ENCODE assay signal across 28 mouse cellular contexts in genomic region chr1:161992389-161992788, GRCm38 (mm10). TPM values are rescaled to one million over a fixed set of nuclear protein-coding genes. Genes with fewer than 3 reads are reported as not detected.
DNase-seq lines count a peak whose midpoint lies in the region; ATAC-seq and TF ChIP-seq lines count a peak whose summit lies in the region.
"Had no signal": no experiment of that assay in that cellular context is flagged by ENCODE, and none has a peak within 500 bp of the region (broad histone marks: within the 10 kb centered on the region; RNA-seq: fewer than 3 reads in every experiment).

No protein-coding gene starts in this region.

- H3K27ac ChIP-seq in midbrain, embryonic 11.5 days (ENCODE audit: low read depth, low read length): no peak overlapping the region
- no peak overlapping the region for H3K27ac ChIP-seq in midbrain, postnatal 0 days (ENCODE audit: low read depth, low read length)
- H3K27ac ChIP-seq in limb, embryonic 12.5 days: peak overlapping the region; percentile 85; the same call in 1 of the 2 replicates
- H3K27ac ChIP-seq: embryonic facial prominence, embryonic 13.5 days; embryonic facial prominence, embryonic 15.5 days; forebrain, embryonic 10.5 days; forebrain, embryonic 12.5 days had no signal

- TF ChIP-seq CTCF in midbrain, postnatal 0 days (IDR thresholded peaks at IDR 0.05): no peak

- H3K27me3 ChIP-seq in midbrain, embryonic 11.5 days (ENCODE audit: control insufficient read depth, insufficient read depth, low read length): no peaks in the 10 kb centered on the region
- no peaks in the 10 kb centered on the region for H3K27me3 ChIP-seq in midbrain, postnatal 0 days (ENCODE audit: insufficient read depth, low read length)
- H3K27me3 ChIP-seq in limb, embryonic 12.5 days: no peaks in the 10 kb centered on the region
- H3K27me3 ChIP-seq: embryonic facial prominence, embryonic 13.5 days; embryonic facial prominence, embryonic 15.5 days; forebrain, embryonic 12.5 days had no signal

- no peak overlapping the region for H3K4me2 ChIP-seq in midbrain, embryonic 11.5 days
- no peak overlapping the region for H3K4me2 ChIP-seq in midbrain, postnatal 0 days (ENCODE audit: low read depth, low read length, poor library complexity, severe bottlenecking)
- H3K4me2 ChIP-seq in limb, embryonic 12.5 days: no peak overlapping the region
- H3K4me2 ChIP-seq: embryonic facial prominence, embryonic 13.5 days; embryonic facial prominence, embryonic 15.5 days; forebrain, embryonic 12.5 days had no signal

- H3K36me3 ChIP-seq in midbrain, embryonic 11.5 days (ENCODE audit: control insufficient read depth, insufficient read depth, low read length): no peaks in the 10 kb centered on the region
- H3K36me3 ChIP-seq in midbrain, postnatal 0 days (ENCODE audit: insufficient read depth, low read length): no peaks in the 10 kb centered on the region
- no peaks in the 10 kb centered on the region for H3K36me3 ChIP-seq in limb, embryonic 12.5 days
- H3K36me3 ChIP-seq: embryonic facial prominence, embryonic 13.5 days; embryonic facial prominence, embryonic 15.5 days; forebrain, embryonic 10.5 days; forebrain, embryonic 12.5 days had no signal

- H3K9ac ChIP-seq in midbrain, embryonic 11.5 days (ENCODE audit: low read length): no peak overlapping the region
- H3K9ac ChIP-seq in midbrain, postnatal 0 days (replicated peaks; ENCODE audit: low read length, poor library complexity, severe bottlenecking): no peak overlapping the region
- H3K9ac ChIP-seq in limb, embryonic 12.5 days (replicated peaks): no peak overlapping the region
- H3K9ac ChIP-seq: embryonic facial prominence, embryonic 13.5 days; embryonic facial prominence, embryonic 15.5 days; forebrain, embryonic 12.5 days had no signal

- H3K4me1 ChIP-seq in midbrain, embryonic 11.5 days (ENCODE audit: control insufficient read depth, insufficient read depth, low read length): no peaks in the 10 kb centered on the region
- no peaks in the 10 kb centered on the region for H3K4me1 ChIP-seq in midbrain, postnatal 0 days (ENCODE audit: insufficient read depth, low read length)
- H3K4me1 ChIP-seq in limb, embryonic 12.5 days (replicated peaks): peaks cover 20% of the 10 kb centered on the region

- no peak overlapping the region for H3K4me3 ChIP-seq in midbrain, embryonic 11.5 days (ENCODE audit: low read depth, low read length)
- H3K4me3 ChIP-seq in midbrain, postnatal 0 days (ENCODE audit: low read depth, low read length): no peak overlapping the region
- no peak overlapping the region for H3K4me3 ChIP-seq in limb, embryonic 12.5 days (replicated peaks)
- H3K4me3 ChIP-seq: embryonic facial prominence, embryonic 13.5 days; embryonic facial prominence, embryonic 15.5 days; erythroblast, embryonic 14.5 days; forebrain, embryonic 10.5 days; forebrain, embryonic 12.5 days had no signal

- no peak for ATAC-seq in midbrain, embryonic 11.5 days (ENCODE audit: low FRiP score)
- no peak for ATAC-seq in midbrain, postnatal 0 days (ENCODE audit: low FRiP score)
- ATAC-seq in granulocyte monocyte progenitor cell, adult 5-6 weeks (replicated peaks; ENCODE audit: poor library complexity, severe bottlenecking): peak; percentile 50
- no peak for ATAC-seq in limb, embryonic 12.5 days (ENCODE audit: insufficient number of reproducible peaks, insufficient read depth, low FRiP score, low TSS enrichment, low read depth)
- ATAC-seq in megakaryocyte progenitor cell, adult 5-6 weeks (replicated peaks; ENCODE audit: poor library complexity): peak; percentile 31
- ATAC-seq: forebrain, embryonic 14.5 days; forebrain, embryonic 16.5 days had no signal

- 93% methylated on average over 7 of the region's 7 CpGs for WGBS in midbrain, embryonic 11.5 days
- WGBS in midbrain, postnatal 0 days: 92% methylated on average over 7 of the region's 7 CpGs
- 84% methylated on average over 7 of the region's 7 CpGs for WGBS in limb, embryonic 12.5 days

- peak; percentile 23 for DNase-seq in midbrain, embryonic 11.5 days (ENCODE audit: low spot score, missing footprints)
- DNase-seq in midbrain, postnatal 0 days (ENCODE audit: low spot score): no peak
- no peak for DNase-seq in thymus, adult 18-20 months
- no peak for DNase-seq in left cerebral cortex, adult 11 months (ENCODE audit: low spot score)
- no peak for DNase-seq in adrenal gland, postnatal 14 days
- DNase-seq: adrenal gland, adult 2 months; adrenal gland, postnatal 10 days; adrenal gland, postnatal 36 days; cerebellum, adult 11-12 months; cerebellum, adult 2 months; cerebellum, adult 9-10 months; cerebellum, postnatal 10 days; cerebellum, postnatal 25 days; embryo, embryonic 11 days had no signal

- no peaks in the 10 kb centered on the region for H3K9me3 ChIP-seq in midbrain, embryonic 11.5 days (ENCODE audit: control insufficient read depth, low read length)
- no peaks in the 10 kb centered on the region for H3K9me3 ChIP-seq in midbrain, postnatal 0 days (ENCODE audit: low read length)
- no peaks in the 10 kb centered on the region for H3K9me3 ChIP-seq in limb, embryonic 12.5 days
- H3K9me3 ChIP-seq: embryonic facial prominence, embryonic 13.5 days; embryonic facial prominence, embryonic 15.5 days; forebrain, embryonic 10.5 days; forebrain, embryonic 12.5 days had no signal

RNA-seq across cellular contexts. Expression of gene 4930558K02Rik, which starts 13.0 kb away (rescaled TPM):
- polyA plus RNA-seq in midbrain, embryonic 11.5 days (2014; fragmentation: Nextera tagmentation; extraction: Ambion mirVana): not detected in 2 replicates
- total RNA-seq in midbrain, postnatal 0 days (2014; rRNA removed): not detected in 2 replicates
- polyA plus RNA-seq in midbrain, postnatal 0 days (2015; fragmentation: Nextera tagmentation; extraction: Ambion mirVana): 0.33 and 0.47 TPM in 2 replicates
- not detected in 2 replicates for total RNA-seq in granulocyte monocyte progenitor cell, adult 5-6 weeks (2014; fragmentation: Nextera tagmentation)
- total RNA-seq in granulocyte monocyte progenitor cell, adult 5-6 weeks (2017): not detected in 2 replicates
- not detected in 2 replicates for polyA plus RNA-seq in limb, embryonic 12.5 days (2016; fragmentation: Nextera tagmentation; extraction: Ambion mirVana)
- 0.39 TPM in 1 of 2 replicates, not detected in the other for total RNA-seq in megakaryocyte progenitor cell, adult 5-6 weeks (2015)
- total RNA-seq in megakaryocyte progenitor cell, adult 5-6 weeks (2017): not detected in 2 replicates
- total RNA-seq in adrenal gland, postnatal 14 days (2021): not detected in 2 replicates
- total RNA-seq: adrenal gland, adult 2 months; adrenal gland, postnatal 10 days; adrenal gland, postnatal 36 days; ES-E14; MEL had no signal
- polyA plus RNA-seq: adrenal gland, adult 2 months; C2C12; cerebellum, adult 2 months; embryonic facial prominence, embryonic 11.5 days; embryonic facial prominence, embryonic 13.5 days; embryonic facial prominence, embryonic 15.5 days; erythroblast, embryonic 14.5 days; forebrain, embryonic 10.5 days; forebrain, embryonic 12.5 days; forebrain, embryonic 16.5 days had no signal

RNA-seq across cellular contexts. Expression of gene Pigc, which starts 23.4 kb away (rescaled TPM):
- polyA plus RNA-seq in midbrain, embryonic 11.5 days (2014; fragmentation: Nextera tagmentation; extraction: Ambion mirVana): 33.3 and 35.7 TPM in 2 replicates
- total RNA-seq in midbrain, postnatal 0 days (2014; rRNA removed): 12.1 and 14.5 TPM in 2 replicates
- polyA plus RNA-seq in midbrain, postnatal 0 days (2015; fragmentation: Nextera tagmentation; extraction: Ambion mirVana): 22.6 and 26.2 TPM in 2 replicates
- total RNA-seq in granulocyte monocyte progenitor cell, adult 5-6 weeks (2014; fragmentation: Nextera tagmentation): 17.2 and 17.9 TPM in 2 replicates
- 19.0 and 23.6 TPM in 2 replicates for total RNA-seq in granulocyte monocyte progenitor cell, adult 5-6 weeks (2017)
- polyA plus RNA-seq in limb, embryonic 12.5 days (2016; fragmentation: Nextera tagmentation; extraction: Ambion mirVana): 43.2 and 45.9 TPM in 2 replicates
- total RNA-seq in megakaryocyte progenitor cell, adult 5-6 weeks (2015): 11.9 and 13.7 TPM in 2 replicates
- total RNA-seq in megakaryocyte progenitor cell, adult 5-6 weeks (2017): 17.4 and 20.1 TPM in 2 replicates
- total RNA-seq in adrenal gland, postnatal 14 days (2021): 18.0 and 23.1 TPM in 2 replicates

Comparison
In these comparisons a context has a peak if more than half of its experiments do, and no peak if none do; other contexts are left out.
1. ATAC-seq: peak in granulocyte monocyte progenitor cell, adult 5-6 weeks (single experiment) and megakaryocyte progenitor cell, adult 5-6 weeks (single experiment); none in midbrain, embryonic 11.5 days (single experiment), midbrain, postnatal 0 days (single experiment) and limb, embryonic 12.5 days (single experiment).